ENCODE assay signal across 8 mouse cellular contexts in the genomic region with DNA sequence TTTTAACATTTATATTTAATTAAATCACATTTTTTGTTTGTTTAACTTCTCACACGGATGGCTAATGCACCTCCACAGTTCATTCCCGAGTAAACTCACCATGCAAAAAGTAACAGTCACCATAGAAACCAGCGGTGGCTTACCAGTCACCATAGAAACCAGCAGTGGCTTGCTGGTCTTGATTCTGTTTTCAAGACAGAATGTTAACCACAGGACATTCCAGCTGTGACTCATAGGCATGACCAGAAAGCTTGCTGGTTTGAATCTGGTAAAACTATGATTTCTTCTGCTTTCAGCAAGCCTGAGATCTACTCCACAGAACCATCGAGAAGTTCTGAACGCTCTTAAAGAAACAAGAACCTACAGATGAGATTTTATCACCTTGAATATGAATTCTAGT.
DNase-seq lines count a peak whose midpoint lies in the region; ATAC-seq and TF ChIP-seq lines count a peak whose summit lies in the region.

No protein-coding gene starts in this region.

- peak overlapping the region; percentile 55 for H3K27ac ChIP-seq in lung, embryonic 16.5 days (ENCODE audit: low read length)
- H3K27ac ChIP-seq in hindbrain, embryonic 10.5 days: peak overlapping the region; percentile 12; the same call in 1 of the 2 replicates
- no peak overlapping the region for H3K27ac ChIP-seq in stomach, postnatal 0 days (replicated peaks)

- no peak overlapping the region for H3K4me2 ChIP-seq in lung, embryonic 16.5 days (ENCODE audit: low read depth, low read length)
- H3K4me2 ChIP-seq in stomach, postnatal 0 days (replicated peaks; ENCODE audit: low read depth): no peak overlapping the region

- DNase-seq in lung, postnatal 14 days: no peak
- DNase-seq in hindbrain, embryonic 10.5 days (ENCODE audit: low spot score): peak; percentile 39
- DNase-seq in stomach, postnatal 0 days (ENCODE audit: low spot score): no peak
- no peak for DNase-seq in gastrocnemius, postnatal 25 days
- no peak for DNase-seq in ovary, postnatal 10 days (ENCODE audit: low spot score)

- no peaks in the 10 kb centered on the region for H3K9me3 ChIP-seq in lung, embryonic 16.5 days (ENCODE audit: control insufficient read depth, low read length)
- no peaks in the 10 kb centered on the region for H3K9me3 ChIP-seq in hindbrain, embryonic 10.5 days
- no peaks in the 10 kb centered on the region for H3K9me3 ChIP-seq in stomach, postnatal 0 days (ENCODE audit: control insufficient read depth, low read length)

- no peak overlapping the region for H3K4me3 ChIP-seq in lung, embryonic 16.5 days (ENCODE audit: low read length)
- H3K4me3 ChIP-seq in hindbrain, embryonic 10.5 days: no peak overlapping the region
- no peak overlapping the region for H3K4me3 ChIP-seq in stomach, postnatal 0 days (ENCODE audit: low read depth, low read length)

- H3K27me3 ChIP-seq in lung, embryonic 16.5 days (ENCODE audit: control insufficient read depth, insufficient read depth, low read depth, low read length): no peaks in the 10 kb centered on the region
- no peaks in the 10 kb centered on the region for H3K27me3 ChIP-seq in hindbrain, embryonic 10.5 days (ENCODE audit: insufficient read depth, poor library complexity, severe bottlenecking)
- no peaks in the 10 kb centered on the region for H3K27me3 ChIP-seq in stomach, postnatal 0 days (ENCODE audit: control insufficient read depth, insufficient read depth, low read length)

- H3K4me1 ChIP-seq in lung, embryonic 16.5 days (replicated peaks; ENCODE audit: control insufficient read depth, insufficient read depth, low read length): peaks cover 3% of the 10 kb centered on the region; the same call in 1 of the 2 replicates
- peaks cover 22% of the 10 kb centered on the region for H3K4me1 ChIP-seq in hindbrain, embryonic 10.5 days (replicated peaks)
- H3K4me1 ChIP-seq in stomach, postnatal 0 days (replicated peaks; ENCODE audit: control insufficient read depth, insufficient read depth): no peaks in the 10 kb centered on the region

- 27% methylated on average over 5 of the region's 5 CpGs for WGBS in lung, embryonic 16.5 days
- 38% methylated on average over 5 of the region's 5 CpGs for WGBS in hindbrain, embryonic 10.5 days
- WGBS in stomach, postnatal 0 days: 40% methylated on average over 5 of the region's 5 CpGs

- no peak for TF ChIP-seq EP300 in stomach, postnatal 0 days (optimal IDR thresholded peaks at IDR 0.05)

- no peak overlapping the region for H3K9ac ChIP-seq in lung, embryonic 16.5 days (ENCODE audit: low read length)
- no peak overlapping the region for H3K9ac ChIP-seq in stomach, postnatal 0 days (ENCODE audit: low read length)

- no peaks in the 10 kb centered on the region for H3K36me3 ChIP-seq in lung, embryonic 16.5 days (ENCODE audit: control insufficient read depth, insufficient read depth, low read length)
- no peaks in the 10 kb centered on the region for H3K36me3 ChIP-seq in hindbrain, embryonic 10.5 days
- no peaks in the 10 kb centered on the region for H3K36me3 ChIP-seq in stomach, postnatal 0 days (ENCODE audit: control insufficient read depth, insufficient read depth, low read length)

- no peak for TF ChIP-seq CTCF in stomach, postnatal 0 days (IDR thresholded peaks at IDR 0.05; ENCODE audit: low read depth)

- ATAC-seq in lung, embryonic 16.5 days (ENCODE audit: low read depth): no peak; the same call in 1 of the 2 replicates
- peak; percentile 86 for ATAC-seq in common myeloid progenitor, adult 5-6 weeks (replicated peaks; ENCODE audit: low read depth, poor library complexity, severe bottlenecking)
- peak; percentile 50 for ATAC-seq in monocyte, adult 5-6 weeks (replicated peaks; ENCODE audit: insufficient number of reproducible peaks, low FRiP score, low TSS enrichment, poor library complexity, severe bottlenecking)
- ATAC-seq in stomach, postnatal 0 days (ENCODE audit: low FRiP score, low TSS enrichment): no peak

Comparison
In these comparisons a context has a peak if more than half of its experiments do, and no peak if none do; other contexts are left out.
1. ATAC-seq: peak in common myeloid progenitor, adult 5-6 weeks (single experiment) and monocyte, adult 5-6 weeks (single experiment); none in lung, embryonic 16.5 days (single experiment) and stomach, postnatal 0 days (single experiment).